Mouse (Mus musculus) activated CD4-positive, CD25-positive, alpha-beta regulatory T cell, adult 4 months (primary cell): Measurements from ENCODE around the gene Rtkn2. TPM values are rescaled to one million over a fixed set of nuclear protein-coding genes. Genes with fewer than 3 reads are reported as not detected.
A peak's percentile ranks its signal among the peaks of the same experiment; 100 is the strongest.

Experiments used
- ATAC-seq: one replicate; pipeline ENCODE4 v1.8.0; 2017
- polyA plus RNA-seq, 2 experiments: library from polyadenylated mRNA; unstranded; fragments of 100-300 nt; shearing (Covaris generic); gene quantifications; one replicate each; pipeline ENCODE4 v1.2.1; 2017

Gene Rtkn2
- polyA plus RNA-seq, 2 experiments from 2014 or later = 0.23 to 1.6 TPM

DNA sequence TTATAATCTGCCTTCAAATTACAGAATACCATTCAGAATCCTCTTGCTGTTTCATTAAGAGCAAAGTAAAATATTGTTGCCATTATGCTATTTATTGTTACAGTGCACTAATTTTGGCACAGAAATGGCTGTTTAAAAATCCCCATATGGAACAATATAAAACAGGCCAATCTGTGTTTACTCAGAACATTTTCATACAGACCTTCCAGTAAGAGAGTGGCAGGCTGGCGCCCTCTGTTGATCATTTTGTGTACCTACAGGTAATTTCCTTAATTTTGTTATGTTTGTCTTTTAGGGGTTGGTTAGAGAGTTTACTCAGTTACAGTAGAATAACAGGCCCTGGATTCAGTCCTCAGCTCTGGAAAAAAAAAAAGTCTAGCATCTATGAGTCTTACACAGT lies 16.8 kb downstream of the Rtkn2 start:
- ATAC-seq = peak; percentile 62

DNA sequence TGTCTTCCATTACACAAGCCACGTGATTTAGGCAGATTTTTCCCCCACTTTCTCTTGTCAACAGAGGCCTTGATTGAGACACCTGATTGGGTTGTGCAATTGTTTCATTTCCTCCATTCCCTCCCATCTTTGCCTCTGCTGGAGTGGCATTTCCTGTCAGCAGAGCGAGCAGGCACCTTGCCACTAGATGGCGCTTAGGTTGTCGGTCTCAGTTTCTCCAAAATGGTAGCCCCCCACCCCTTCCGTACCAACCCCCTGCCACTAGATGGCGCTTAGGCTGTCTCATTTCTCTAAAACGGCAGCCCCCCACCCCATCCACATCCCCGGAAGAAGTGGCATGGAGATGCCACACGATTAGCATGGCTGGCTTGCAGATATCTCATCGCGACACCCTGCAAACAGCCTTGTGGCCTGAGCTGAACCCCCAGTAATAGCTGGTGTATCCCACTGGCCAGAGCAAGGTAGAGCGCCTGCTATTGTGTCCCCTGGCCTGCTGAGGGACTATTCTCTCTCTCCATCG lies 18.8 kb downstream of the Rtkn2 start:
- peak; percentile 74 for ATAC-seq

DNA sequence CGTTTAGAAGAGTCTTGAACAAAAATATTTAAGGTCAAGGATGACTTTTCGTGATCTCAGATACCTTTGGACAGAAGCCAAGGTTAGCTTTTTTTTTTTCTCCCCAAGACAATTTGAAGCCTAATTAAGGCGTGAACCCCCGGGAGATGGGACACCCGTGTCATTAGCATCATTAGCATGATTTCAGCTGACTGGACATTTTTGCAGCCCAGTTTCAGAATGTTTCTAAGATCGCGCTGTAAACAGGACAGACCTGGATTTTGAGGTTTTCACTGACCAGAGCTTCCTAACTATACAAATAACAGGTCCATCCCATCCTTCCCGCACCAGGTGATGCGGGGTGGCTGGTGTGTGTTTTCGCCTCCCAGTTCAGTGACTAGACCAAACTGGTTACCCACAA lies 19.8 kb downstream of the Rtkn2 start:
- no peak for ATAC-seq

DNA sequence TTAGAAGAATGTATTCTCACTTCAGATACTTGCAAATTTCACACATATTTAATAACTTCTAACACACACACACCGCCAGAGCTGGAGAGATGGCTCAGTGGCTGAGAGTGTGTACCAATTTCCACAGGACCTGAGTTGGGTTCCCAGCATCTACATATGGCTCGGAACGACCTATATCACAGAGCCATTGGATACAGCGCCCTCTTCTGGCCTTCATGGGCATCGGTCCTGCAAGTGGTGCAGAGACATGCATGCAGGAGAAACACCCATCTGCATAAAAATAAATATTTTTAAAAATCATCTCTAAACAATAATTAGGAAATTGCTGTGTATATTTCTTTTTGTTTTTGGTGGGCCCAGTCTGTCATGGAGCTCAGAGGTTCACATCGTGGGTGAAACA lies 22.1 kb downstream of the Rtkn2 start:
- no peak for ATAC-seq

DNA sequence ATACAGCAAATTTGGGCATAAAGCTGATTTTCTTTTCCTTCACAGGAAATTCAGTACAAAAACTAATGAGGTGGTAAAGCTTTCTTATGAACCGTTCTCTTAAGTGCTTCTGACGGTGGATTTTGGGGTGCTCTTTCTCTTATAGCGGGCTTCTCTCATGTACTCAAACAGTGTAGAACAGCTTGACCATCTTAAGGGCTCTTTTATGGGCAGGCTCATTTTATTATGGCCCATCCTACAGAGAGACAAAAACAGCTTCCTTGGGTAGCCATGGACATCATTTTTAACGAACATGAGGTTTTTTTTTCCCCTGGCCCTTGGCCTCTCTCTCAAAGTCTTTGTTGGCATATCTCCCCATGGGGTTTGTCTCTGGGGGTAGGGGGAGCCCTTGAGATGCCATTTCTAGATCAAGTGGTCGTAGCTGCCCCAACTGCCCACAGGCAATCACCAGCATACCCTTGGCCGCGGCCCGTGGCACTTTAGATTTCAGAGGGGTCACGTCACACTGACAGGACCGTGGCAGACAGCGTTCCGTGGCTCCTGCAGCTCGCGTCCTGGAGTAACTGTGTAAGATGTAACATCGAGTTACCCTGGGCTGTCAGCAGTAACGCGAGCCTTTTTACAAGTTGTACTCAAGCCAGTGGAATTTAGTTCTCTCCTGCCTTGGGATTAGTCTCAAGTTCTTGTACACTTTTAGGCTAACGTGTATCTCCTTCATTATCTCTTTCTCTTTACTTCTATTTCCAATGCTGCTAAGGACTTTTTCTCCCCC lies 24.5 kb downstream of the Rtkn2 start:
- no peak for ATAC-seq

DNA sequence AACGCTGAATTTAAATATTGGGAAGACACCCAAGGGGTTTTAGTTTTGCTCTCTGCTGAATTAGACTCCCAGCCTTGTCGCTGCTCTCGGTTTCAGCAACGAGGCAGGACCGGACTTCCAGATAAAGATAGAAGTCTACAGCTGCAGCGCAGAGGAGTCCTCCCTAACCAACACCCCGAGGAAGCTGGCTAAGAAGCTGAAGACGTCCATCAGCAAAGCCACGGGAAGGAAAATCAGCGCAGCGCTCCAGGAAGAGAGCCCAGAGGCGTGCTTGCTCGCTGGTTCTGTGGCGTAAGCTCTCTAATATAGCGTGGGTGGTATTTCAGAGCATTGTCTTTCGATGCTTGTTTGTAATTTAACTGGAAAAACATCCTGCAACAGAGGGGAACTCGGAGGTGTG lies 26.0 kb downstream of the Rtkn2 start:
- no peak for ATAC-seq

DNA sequence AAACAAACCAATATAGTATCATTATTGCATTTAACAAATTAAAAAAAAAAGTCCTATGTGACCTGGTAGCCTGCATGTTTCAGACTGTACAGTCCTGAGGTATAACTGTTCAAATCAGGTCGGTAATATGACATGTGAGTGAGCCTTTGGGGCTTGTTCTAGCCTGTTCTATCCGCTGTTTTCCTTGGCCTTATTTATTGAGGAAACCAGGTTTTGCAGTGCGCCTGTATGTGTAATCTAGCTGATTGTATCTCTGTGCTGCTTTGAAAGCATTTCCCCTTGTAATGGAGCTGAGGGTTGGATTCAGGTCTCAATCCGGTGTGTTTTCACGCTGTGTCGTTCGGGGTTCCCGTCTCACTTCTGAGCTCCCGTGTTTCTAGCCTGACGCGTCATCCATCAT lies 27.1 kb downstream of the Rtkn2 start:
- no peak for ATAC-seq

DNA sequence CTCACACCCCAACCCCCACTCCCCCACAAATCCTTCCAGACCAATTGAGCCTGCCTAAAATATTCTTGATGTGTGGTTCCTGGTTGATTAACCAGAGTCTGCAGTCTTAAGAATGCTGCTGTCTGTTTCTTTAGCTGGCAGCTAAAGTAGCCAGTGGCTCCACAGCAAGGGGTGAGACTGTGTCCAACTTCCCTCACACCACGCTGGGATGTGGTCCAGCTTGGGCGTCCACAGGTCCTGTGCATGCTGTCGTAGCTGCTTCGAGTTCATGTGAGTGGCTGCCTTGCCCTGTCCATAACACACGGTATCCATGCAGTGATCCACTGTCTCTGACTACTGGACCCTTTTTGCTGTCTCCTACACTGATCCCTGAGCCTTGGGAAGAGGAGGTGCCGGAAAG lies 27.7 kb downstream of the Rtkn2 start:
- ATAC-seq = no peak

DNA sequence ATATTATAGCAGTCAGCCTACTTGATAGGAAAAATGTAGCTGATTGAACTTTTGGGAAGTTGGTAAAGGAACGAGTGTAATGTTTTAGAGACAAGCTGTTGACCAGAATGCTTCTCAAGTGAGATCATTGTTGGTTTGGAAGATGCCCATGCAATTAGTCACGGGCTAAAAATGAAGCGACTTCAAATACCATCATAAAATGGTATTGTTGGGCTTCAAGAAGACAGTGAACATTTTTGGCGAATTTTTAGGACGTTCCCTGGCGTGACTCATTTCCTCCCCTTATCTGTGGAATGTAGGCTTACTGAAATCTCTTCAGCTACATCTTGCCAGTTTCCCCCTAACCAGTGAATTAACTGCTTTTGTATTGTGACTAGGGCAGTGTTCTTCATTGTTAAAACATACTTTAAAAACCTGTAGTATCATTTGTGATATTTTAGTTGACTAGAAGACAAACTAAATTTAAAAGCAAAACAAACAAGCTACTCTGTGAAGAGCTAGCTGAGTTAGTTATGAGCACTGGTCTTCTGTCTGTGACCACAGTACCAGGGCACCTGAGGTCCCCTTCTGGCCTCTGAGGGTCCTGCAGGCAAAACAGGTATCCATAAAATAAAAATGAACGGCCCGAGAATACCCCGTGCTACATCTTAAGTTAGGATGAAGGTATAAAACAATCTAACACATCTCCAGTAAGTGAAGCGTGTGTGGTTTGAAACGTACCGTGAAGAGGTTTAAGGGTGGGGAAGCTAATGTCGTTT lies 29.0 kb downstream of the Rtkn2 start:
- ATAC-seq = no peak

DNA sequence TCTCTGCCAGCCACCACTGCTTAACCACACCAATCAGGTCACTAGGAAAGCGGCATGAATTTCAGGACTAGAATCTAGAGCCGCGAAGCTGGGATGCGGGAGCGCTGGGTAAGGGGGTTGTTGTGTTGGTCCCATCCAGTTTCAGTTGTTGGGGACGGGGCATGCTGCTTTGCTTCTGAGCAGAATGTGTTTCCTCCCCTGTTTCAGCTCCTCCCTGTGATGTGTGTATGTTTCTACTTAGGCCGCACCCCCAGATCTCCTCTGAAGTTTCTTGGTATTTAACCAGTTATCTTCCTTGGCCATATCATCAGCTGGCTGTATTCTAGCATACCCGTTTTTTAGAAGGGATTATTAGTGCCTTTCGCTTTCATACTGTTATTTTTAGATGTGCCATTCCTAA lies 29.9 kb downstream of the Rtkn2 start:
- no peak for ATAC-seq

DNA sequence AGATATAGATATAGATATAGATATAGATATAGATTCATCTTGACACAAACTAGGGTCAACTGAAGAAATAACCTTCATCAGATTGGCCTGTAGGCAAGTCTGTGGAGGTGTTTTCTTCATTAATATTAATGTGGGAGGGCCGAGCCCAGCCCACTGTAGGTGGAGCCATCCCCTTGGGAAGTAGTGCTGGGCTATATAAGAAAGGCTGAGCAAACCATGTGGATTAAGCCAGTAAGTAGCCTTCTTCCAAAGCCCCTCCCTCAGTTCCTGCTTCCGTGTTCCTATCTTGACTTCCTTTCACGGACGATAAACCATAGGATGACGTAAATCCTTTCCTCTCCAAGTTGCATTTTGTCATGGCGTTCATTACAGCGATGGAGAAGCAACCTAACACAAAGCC lies 30.5 kb downstream of the Rtkn2 start:
- no peak for ATAC-seq

DNA sequence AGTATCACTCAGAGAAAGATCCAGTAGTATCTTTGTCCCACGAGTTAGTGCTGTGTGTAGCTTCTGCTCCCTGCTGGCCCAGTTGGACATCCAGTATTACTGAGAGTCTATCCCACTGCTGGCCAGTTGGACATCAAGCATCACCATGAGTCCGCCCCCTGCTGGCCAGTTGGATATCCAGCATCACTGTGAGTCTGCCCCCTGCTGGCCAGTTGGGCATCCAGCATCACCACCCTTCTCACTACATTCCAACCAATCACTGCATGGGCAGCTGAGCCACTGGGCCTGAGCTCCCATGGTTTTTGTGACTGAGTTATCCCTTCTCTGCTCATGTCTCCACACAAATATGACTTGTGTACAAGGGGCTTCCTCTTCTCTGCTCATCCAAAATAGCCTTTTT lies 33.8 kb downstream of the Rtkn2 start:
- peak; percentile 61 for ATAC-seq

DNA sequence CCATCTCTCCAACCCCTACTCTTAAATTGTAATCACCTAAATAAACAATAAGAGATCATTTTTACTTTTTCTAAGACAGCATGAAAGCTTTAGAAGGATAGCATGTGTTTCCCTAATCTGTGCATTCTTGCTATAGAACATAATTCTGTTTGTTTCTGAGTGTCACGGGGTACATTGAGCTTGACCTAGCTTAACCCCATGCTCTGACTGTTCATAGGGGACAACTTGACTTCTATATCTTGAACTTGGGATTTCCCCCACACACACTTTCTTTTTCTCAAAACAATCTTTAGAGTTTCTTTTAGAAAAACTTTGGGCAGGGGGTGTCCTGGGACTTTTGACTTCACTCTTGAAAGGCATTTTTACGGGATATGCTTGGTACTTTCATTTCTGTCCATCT lies 41.4 kb downstream of the Rtkn2 start:
- ATAC-seq = peak; percentile 61

DNA sequence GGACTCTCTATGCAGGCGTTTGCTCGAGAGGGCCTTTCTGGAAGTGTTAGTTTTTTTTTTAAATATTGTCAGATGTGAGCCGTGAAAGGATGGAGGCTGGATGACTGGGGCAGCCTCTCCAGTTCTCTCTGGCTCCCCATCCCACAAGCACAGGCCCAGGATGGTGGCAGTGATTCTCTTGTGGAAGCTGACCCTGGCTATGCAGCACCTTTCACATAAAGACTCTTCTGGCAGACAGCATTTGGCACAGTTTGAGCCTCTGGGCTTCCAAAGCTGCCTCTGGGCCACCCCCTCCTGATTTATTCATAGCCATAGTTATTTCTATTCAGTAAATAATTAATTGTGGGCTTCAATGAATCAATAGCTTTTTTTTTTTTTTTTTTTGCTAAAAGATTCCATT lies 46.3 kb downstream of the Rtkn2 start:
- ATAC-seq = no peak

DNA sequence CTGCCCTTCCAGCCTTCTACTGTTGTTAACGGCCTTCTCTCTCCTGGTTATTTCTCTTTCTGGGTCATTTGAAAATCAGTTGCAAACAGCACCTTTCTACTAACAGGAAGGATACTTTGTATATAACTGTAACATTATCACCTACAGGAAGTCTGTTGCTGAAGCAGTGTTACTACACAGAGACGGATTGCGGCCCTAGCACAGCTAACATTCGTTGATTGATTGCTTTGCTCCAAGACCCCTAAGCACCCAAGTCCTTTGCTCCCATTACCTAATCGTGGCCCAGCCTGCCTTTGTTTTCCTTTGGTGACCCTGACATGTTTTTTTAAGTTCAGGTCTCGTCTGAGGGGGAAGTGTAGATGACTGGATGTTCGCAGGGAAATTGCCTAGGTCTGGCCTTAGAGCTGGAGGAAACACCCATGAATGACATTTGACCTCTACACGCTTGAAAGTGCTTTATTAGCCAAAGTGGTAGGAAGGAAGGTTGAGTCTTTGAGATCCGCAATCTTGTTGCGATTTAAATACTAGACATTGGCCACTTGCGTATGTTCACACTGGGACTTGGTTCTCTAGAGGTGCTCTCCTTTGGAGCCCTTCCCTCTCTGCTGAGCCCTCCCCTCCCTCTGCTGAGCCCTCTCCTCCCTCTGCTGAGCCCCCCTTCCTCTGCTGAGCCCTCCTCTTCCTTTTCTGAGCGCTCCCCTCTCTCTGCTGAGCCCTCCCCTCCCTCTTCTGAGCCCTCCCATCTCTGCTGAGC lies 49.1 kb downstream of the Rtkn2 start:
- no peak for ATAC-seq

DNA sequence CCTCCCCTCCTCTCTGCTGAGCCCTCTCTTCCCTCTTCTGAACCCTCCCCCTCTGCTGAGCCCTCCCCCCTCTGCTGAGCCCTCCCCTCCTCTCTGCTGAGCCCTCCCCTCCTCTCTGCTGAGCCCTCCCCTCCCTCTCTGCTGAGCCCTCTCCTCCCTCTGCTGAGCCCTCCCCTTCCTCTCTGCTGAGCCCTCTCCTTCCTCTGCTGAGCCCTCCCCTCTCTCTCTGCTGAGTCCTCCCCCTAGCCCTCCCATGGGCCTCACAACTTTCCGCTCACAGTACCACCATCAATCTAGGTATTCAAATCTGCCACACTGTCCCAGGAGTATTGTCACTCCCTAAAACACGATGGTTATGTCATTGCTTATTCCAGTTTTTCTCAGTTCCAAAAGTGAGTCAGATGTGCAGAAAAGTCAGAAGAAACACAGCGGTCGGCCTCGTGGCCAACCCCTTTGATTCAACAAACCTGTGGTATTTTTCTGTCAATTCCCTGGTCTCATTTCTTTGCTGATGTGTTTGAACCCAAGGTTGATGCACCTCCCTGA lies 49.8 kb downstream of the Rtkn2 start:
- ATAC-seq = no peak

DNA sequence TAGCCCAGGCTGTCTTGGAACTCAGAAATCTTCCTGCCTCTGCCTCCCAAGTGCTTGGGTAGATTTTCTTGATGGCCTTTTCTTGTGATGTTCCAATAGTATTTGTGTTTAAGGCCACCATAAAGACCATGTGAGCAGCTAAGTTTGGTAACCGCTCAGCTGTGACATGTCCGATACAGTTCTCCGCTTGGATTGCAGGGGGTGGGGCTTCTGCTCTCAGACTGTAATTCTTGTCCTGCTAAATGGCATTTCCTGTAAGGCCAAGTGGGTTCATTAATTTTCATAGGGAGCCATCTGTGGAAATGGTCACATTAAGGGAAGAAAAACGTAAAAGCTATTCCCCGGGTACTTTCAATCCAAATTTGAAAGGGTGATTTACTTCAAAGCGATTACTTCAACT lies 50.7 kb downstream of the Rtkn2 start:
- no peak for ATAC-seq

DNA sequence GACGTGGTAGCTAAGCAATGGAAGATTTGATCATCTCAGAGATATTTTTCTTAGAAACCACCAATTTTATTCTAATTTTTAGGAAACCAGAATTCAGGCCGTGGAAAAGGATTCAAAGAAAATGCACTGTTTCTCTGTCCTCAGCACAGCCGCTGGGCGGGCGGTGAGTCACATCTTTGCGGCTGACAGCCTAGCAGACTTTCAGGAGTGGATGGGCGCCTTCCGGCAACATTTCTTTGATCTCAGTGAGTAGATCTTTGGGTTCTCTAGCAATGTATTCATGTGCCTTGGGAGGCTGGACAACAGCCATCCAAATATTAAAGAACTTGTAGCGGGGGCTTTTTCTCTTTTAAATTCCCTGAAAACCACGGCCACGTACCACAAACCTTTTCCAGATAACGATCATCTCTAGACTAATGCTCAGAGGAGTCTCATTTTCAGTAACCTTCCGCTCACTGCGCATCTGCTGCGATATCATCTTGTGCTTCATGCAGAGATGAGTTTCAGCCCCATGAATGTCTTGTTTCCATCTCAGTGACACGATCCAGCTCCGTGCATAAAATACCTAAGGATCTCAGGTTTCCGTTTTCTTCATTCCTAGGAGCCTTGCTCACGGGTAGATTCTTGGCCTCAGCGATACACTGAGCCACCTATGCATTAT lies 56.5 kb downstream of the Rtkn2 start:
- peak; percentile 45 for ATAC-seq

DNA sequence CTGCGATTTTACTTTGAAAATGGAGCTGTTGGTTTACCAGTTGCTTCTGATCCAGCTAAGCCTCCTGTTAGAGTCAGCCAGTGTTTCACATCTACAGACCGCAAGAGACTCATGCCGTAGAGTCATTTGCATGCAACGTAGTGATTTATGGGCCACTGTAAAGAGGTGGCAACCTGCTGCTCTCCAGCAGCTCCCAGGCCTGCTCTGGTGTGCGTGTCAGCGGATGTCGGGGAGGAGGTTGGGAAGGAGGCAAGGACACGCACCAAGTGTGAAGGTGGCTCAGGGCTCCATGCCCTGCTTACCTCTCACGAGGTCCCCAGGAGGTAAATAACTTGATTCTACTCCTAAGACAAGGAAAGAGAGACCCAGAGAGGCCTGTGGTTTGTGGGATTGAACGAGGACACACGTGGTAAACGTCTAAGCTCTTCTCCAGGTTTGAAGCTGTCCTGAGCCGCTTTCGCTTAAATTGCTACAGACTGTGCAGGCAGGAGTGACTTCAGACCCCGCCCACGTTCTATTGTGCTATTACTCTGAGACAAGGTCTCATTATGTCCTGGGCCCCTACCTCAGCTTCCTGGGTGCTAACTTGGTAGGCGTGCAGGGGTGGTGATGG lies 57.1 kb downstream of the Rtkn2 start:
- ATAC-seq = peak; percentile 38

DNA sequence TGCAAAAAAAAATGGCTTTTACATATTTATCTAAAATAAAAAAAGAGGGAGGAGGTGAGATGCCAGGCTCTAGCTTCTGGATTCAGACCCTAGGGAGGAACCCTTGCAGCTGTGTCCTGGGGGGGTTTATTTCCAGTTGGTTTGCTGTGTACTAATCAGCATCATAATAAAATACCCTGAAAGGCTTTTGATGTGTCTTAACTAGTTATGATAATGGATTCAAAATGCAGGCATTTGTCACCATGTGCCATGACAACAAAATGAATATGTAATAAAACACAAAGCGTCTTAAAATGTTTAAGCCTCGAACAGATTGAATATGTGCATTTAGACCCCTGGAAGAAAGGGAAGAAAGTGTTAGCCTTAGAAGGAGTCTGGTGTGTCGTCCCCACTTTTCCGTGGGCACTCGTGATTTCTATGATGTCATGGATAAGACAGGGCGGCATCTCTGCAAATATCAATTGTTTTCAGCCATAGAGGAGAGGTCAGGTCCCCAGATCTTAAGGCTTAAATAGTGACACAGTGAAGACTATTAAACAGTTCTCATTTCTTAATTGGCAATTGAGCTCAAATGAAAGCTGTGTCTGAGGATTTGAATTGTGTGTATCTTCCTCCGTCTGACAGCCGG lies 59.7 kb downstream of the Rtkn2 start:
- no peak for ATAC-seq

DNA sequence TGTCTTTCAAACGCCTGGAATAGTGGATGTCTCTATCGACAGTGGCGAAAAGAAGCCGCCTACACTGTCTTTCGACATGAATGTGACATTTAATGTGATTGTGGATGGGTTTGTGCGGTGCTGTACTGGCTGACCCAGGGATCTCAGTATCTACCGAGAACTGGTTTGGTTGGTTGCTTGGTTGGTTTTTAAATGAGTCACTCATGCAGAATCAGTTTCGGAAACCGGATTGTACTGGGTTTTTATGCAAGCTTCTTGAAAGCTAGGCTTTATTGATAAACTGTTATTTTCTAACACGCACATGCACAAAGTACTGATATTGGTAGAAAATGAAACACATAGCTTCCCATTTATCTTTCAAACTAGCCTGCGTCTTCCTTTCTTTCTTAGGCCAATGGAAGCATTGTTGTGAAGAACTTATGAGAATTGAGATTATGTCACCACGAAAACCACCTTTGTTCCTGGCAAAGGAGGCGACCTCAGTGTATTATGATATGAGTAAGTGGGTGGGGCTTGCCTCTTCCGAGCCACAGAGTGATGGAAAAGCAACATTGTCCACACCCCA lies 60.4 kb downstream of the Rtkn2 start:
- ATAC-seq = peak; percentile 74
